ENCODE assay signal across 12 mouse cellular contexts in the genomic region with DNA sequence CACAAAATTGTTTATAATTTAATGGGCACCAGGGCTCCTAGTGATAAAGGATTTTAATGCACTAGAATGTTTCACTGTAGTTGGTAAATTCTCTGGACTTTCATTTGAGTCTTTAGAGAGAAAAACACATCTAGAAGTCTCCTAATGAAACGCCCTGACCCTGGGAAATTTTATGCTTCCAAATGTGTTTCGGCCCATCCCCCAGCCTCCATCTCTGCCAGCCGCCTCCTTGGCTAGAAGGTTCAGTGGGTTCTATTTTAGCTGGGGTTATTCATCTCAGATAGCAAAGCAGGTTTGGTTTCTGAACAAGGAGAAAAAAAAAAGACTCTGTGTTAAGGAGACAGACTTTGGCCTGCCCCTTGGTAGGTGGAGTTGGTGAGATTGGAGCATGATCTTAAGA.
DNase-seq lines count a peak whose midpoint lies in the region; ATAC-seq and TF ChIP-seq lines count a peak whose summit lies in the region.
"Had no signal": no experiment of that assay in that cellular context is flagged by ENCODE, and none has a peak within 500 bp of the region (broad histone marks: within the 10 kb centered on the region; RNA-seq: fewer than 3 reads in every experiment).

No protein-coding gene starts in this region.

- H3K4me2 ChIP-seq in forebrain, embryonic 14.5 days (ENCODE audit: low read length) = no peak overlapping the region
- H3K4me2 ChIP-seq: limb, embryonic 12.5 days had no signal

- no peak overlapping the region for H3K4me3 ChIP-seq in heart, embryonic 10.5 days
- no peak overlapping the region for H3K4me3 ChIP-seq in forebrain, embryonic 14.5 days (ENCODE audit: low read depth, low read length)
- H3K4me3 ChIP-seq: limb, embryonic 12.5 days had no signal

- H3K9ac ChIP-seq in forebrain, embryonic 14.5 days (ENCODE audit: low read length) = no peak overlapping the region
- H3K9ac ChIP-seq: limb, embryonic 12.5 days had no signal

- no peaks in the 10 kb centered on the region for H3K36me3 ChIP-seq in heart, embryonic 10.5 days
- H3K36me3 ChIP-seq in forebrain, embryonic 14.5 days (ENCODE audit: control insufficient read depth, insufficient read depth, low read length) = no peaks in the 10 kb centered on the region
- H3K36me3 ChIP-seq: limb, embryonic 12.5 days had no signal

- peaks cover 3% of the 10 kb centered on the region; the same call in 1 of the 2 replicates for H3K4me1 ChIP-seq in heart, embryonic 10.5 days
- H3K4me1 ChIP-seq in forebrain, embryonic 14.5 days (ENCODE audit: control insufficient read depth, insufficient read depth, low read length) = peaks cover 11% of the 10 kb centered on the region
- H3K4me1 ChIP-seq: limb, embryonic 12.5 days had no signal

- no peaks in the 10 kb centered on the region for H3K27me3 ChIP-seq in heart, embryonic 10.5 days (ENCODE audit: insufficient read depth, poor library complexity, severe bottlenecking)
- no peaks in the 10 kb centered on the region for H3K27me3 ChIP-seq in forebrain, embryonic 14.5 days (replicated peaks; ENCODE audit: control insufficient read depth, insufficient read depth, low read length)
- H3K27me3 ChIP-seq: limb, embryonic 12.5 days had no signal

- ATAC-seq in forebrain, embryonic 14.5 days = peak; percentile 48; the same call in 1 of the 2 replicates
- no peak for ATAC-seq in activated CD4-positive, CD25-positive, alpha-beta regulatory T cell, adult 4 months

- H3K27ac ChIP-seq in heart, embryonic 10.5 days = no peak overlapping the region
- H3K27ac ChIP-seq in forebrain, embryonic 14.5 days (ENCODE audit: low read depth, low read length) = no peak overlapping the region
- H3K27ac ChIP-seq: limb, embryonic 12.5 days had no signal

- TF ChIP-seq CTCF in brain, embryonic 14.5 days (IDR thresholded peaks at IDR 0.05; ENCODE audit: borderline replicate concordance, extremely low read depth, insufficient read depth, insufficient read length) = no peak

- no peak for TF ChIP-seq POLR2A in brain, embryonic 14.5 days (IDR thresholded peaks at IDR 0.05; ENCODE audit: borderline replicate concordance, extremely low read depth, insufficient read depth, insufficient read length, poor library complexity, severe bottlenecking)

- H3K9me3 ChIP-seq in heart, embryonic 10.5 days = no peaks in the 10 kb centered on the region
- no peaks in the 10 kb centered on the region for H3K9me3 ChIP-seq in forebrain, embryonic 14.5 days (replicated peaks; ENCODE audit: control insufficient read depth, low read length)
- H3K9me3 ChIP-seq: limb, embryonic 12.5 days had no signal

- 70% methylated on average over 3 of the region's 3 CpGs for WGBS in heart, embryonic 10.5 days
- 8% methylated on average over 3 of the region's 3 CpGs for WGBS in forebrain, embryonic 14.5 days

- DNase-seq in heart, adult 11 months = peak; percentile 71
- no peak for DNase-seq in heart, embryonic 10.5 days (ENCODE audit: low spot score)
- DNase-seq in brain, embryonic 14.5 days (ENCODE audit: low read depth) = peak; percentile 78
- DNase-seq in forebrain, embryonic 14.5 days (ENCODE audit: low spot score) = peak; percentile 56
- DNase-seq in kidney, adult 8-10 months = peak; percentile 41 to 55
- no peak for DNase-seq in adrenal gland, adult 2 months
- DNase-seq in T-cell, adult 2 months (ENCODE audit: low spot score) = no peak
- DNase-seq: adrenal gland, adult 8-10 months; heart, postnatal 14 days; lung, adult 2 months had no signal

Comparison
In these comparisons a context has a peak if more than half of its experiments do, and no peak if none do; other contexts are left out.
1. DNase-seq: peak in heart, adult 11 months (single experiment), brain, embryonic 14.5 days (single experiment), forebrain, embryonic 14.5 days (single experiment) and kidney, adult 8-10 months (2 of 2); none in heart, embryonic 10.5 days (single experiment), adrenal gland, adult 2 months (single experiment) and T-cell, adult 2 months (single experiment).